Mouse (Mus musculus) MEL (cell line): Measurements from ENCODE around the gene Rinl. TPM values are rescaled to one million over a fixed set of nuclear protein-coding genes. Genes with fewer than 3 reads are reported as not detected.

Experiments used
- DNase-seq: peaks from one replicate; pipeline ENCODE4 v3.0.0; 2011; ENCODE audit warnings: low read depth, low spot score
- H3K27ac ChIP-seq: 2 replicates; pipeline ENCODE4 v1.5.1; 2012; ENCODE audit warnings: low read depth, mild to moderate bottlenecking, control low read depth, low read length, moderate library complexity; ENCODE audit not compliant: control insufficient read depth
- H3K27me3 ChIP-seq, 2 experiments: fragments of 150-350 bp in 1 of 2; sonication (generic) in 1 of 2; 2 replicates each; pipeline ENCODE4 v1.6.1; 2012; ENCODE audit warnings: low read length in 2 of 2, mild to moderate bottlenecking in 2 of 2, improper control_type of control experiment in 1 of 2, moderate library complexity in 1 of 2; ENCODE audit not compliant: insufficient read depth in 2 of 2, control insufficient read depth in 1 of 2
- H3K36me3 ChIP-seq, 2 experiments: 2 replicates each; pipeline ENCODE4 v1.6.1; 2012 to 2014; ENCODE audit warnings: low read length in 2 of 2, improper control_type of control experiment in 1 of 2, inconsistent platforms in 1 of 2, mild to moderate bottlenecking in 1 of 2; ENCODE audit not compliant: insufficient read depth in 2 of 2, control insufficient read depth in 1 of 2
- H3K4me1 ChIP-seq, 2 experiments: fragments of 150-350 bp in 1 of 2; sonication (generic) in 1 of 2; 2 replicates each; pipeline ENCODE4 v1.6.1; 2012; ENCODE audit warnings: low read length in 2 of 2, improper control_type of control experiment in 1 of 2, mild to moderate bottlenecking in 1 of 2; ENCODE audit not compliant: insufficient read depth in 2 of 2, control insufficient read depth in 1 of 2
- H3K4me3 ChIP-seq, 2 experiments: fragments of 150-350 bp in 1 of 2; sonication (generic) in 1 of 2; 2 replicates each; pipeline ENCODE4 v1.5.1; 2012; ENCODE audit warnings: low read depth in 2 of 2, low read length in 2 of 2, mild to moderate bottlenecking in 2 of 2, moderate library complexity in 2 of 2, control low read depth in 1 of 2, improper control_type of control experiment in 1 of 2; ENCODE audit not compliant: control insufficient read depth in 1 of 2, insufficient read depth in 1 of 2
- H3K79me2 ChIP-seq: 2 replicates; pipeline ENCODE4 v1.6.1; 2012; ENCODE audit warnings: mild to moderate bottlenecking, low read length, moderate library complexity; ENCODE audit not compliant: control insufficient read depth, poor library complexity, insufficient read depth
- H3K9ac ChIP-seq: 2 replicates; pipeline ENCODE4 v1.6.1; 2012; ENCODE audit warnings: low read depth, mild to moderate bottlenecking, control low read depth, low read length, moderate library complexity; ENCODE audit not compliant: control insufficient read depth, poor library complexity, severe bottlenecking
- H3K9me3 ChIP-seq: fragments of 150-350 bp; sonication (generic); replicated peaks from 2 replicates; pipeline ENCODE4 v1.6.1; 2012; ENCODE audit warnings: mild to moderate bottlenecking, low read length, improper control_type of control experiment, moderate library complexity; ENCODE audit not compliant: insufficient read depth
- CTCF ChIP-seq, 3 experiments: IDR thresholded peaks in 2 of 3; conservative IDR thresholded peaks in 1 of 3; 2 replicates each; pipeline ENCODE4 v1.5.1; 2011 to 2012; ENCODE audit warnings: low read length in 3 of 3, low read depth in 2 of 3, mild to moderate bottlenecking in 2 of 3, improper control_type of control experiment in 1 of 3, inconsistent platforms in 1 of 3, mixed read lengths in 1 of 3, moderate library complexity in 1 of 3; ENCODE audit not compliant: control insufficient read depth in 1 of 3, insufficient read depth in 1 of 3, poor library complexity in 1 of 3, severe bottlenecking in 1 of 3
- EP300 ChIP-seq, 2 experiments: IDR thresholded peaks; 2 replicates each; pipeline ENCODE4 v1.6.1; 2011; ENCODE audit warnings: improper control_type of control experiment in 2 of 2, low read length in 2 of 2, low read depth in 1 of 2, mild to moderate bottlenecking in 1 of 2
- ETS1 ChIP-seq: IDR thresholded peaks from 2 replicates; pipeline ENCODE4 v1.6.1; 2012; ENCODE audit warnings: low read depth, mild to moderate bottlenecking, inconsistent platforms, low read length, improper control_type of control experiment, moderate library complexity
- GATA1 ChIP-seq: IDR thresholded peaks from 2 replicates; pipeline ENCODE4 v1.6.1; 2011; ENCODE audit warnings: low read depth, low read length, improper control_type of control experiment
- JUND ChIP-seq: IDR thresholded peaks from 2 replicates; pipeline ENCODE4 v1.6.1; 2011; ENCODE audit warnings: low read depth, mild to moderate bottlenecking, improper control_type of control experiment, low read length
- MAFK ChIP-seq: IDR thresholded peaks from 2 replicates; pipeline ENCODE4 v1.6.1; 2011; ENCODE audit warnings: low read depth, mild to moderate bottlenecking, low read length, improper control_type of control experiment, borderline replicate concordance
- MAX ChIP-seq: IDR thresholded peaks from 2 replicates; pipeline ENCODE4 v1.6.1; 2011; ENCODE audit warnings: low read length, improper control_type of control experiment
- MXI1 ChIP-seq: IDR thresholded peaks from 2 replicates; pipeline ENCODE4 v1.6.1; 2011; ENCODE audit warnings: mild to moderate bottlenecking, low read depth, low read length, improper control_type of control experiment
- MYB ChIP-seq: IDR thresholded peaks from 2 replicates; pipeline ENCODE4 v1.6.1; 2011; ENCODE audit warnings: mild to moderate bottlenecking, low read depth, low read length, improper control_type of control experiment
- MYC ChIP-seq: IDR thresholded peaks from 2 replicates; pipeline ENCODE4 v1.6.1; 2011; ENCODE audit warnings: low read depth, mild to moderate bottlenecking, low read length, improper control_type of control experiment, moderate library complexity
- NELFE ChIP-seq: IDR thresholded peaks from 2 replicates; pipeline ENCODE4 v1.6.1; 2011; ENCODE audit warnings: low read depth, low read length, improper control_type of control experiment
- POLR2A ChIP-seq, 2 experiments: IDR thresholded peaks; 2 replicates each; pipeline ENCODE4 v1.6.1; 2011 to 2012; ENCODE audit warnings: low read length in 2 of 2, mild to moderate bottlenecking in 2 of 2, control low read depth in 1 of 2, improper control_type of control experiment in 1 of 2, low read depth in 1 of 2, moderate library complexity in 1 of 2; ENCODE audit not compliant: control insufficient read depth in 1 of 2, insufficient read depth in 1 of 2, poor library complexity in 1 of 2
- POLR2AphosphoS2 ChIP-seq: IDR thresholded peaks from 2 replicates; pipeline ENCODE4 v1.6.1; 2011; ENCODE audit warnings: low read length, improper control_type of control experiment
- POLR2AphosphoS5 ChIP-seq: IDR thresholded peaks from 2 replicates; pipeline ENCODE4 v1.6.1; 2012; ENCODE audit warnings: low read depth, borderline replicate concordance, mild to moderate bottlenecking, inconsistent platforms, low read length, moderate library complexity, mixed read lengths
- RCOR1 ChIP-seq: IDR thresholded peaks from 2 replicates; pipeline ENCODE4 v1.6.1; 2012; ENCODE audit warnings: low read depth, mild to moderate bottlenecking, inconsistent platforms, low read length, improper control_type of control experiment
- SIN3A ChIP-seq: IDR thresholded peaks from 2 replicates; pipeline ENCODE4 v1.6.1; 2012; ENCODE audit warnings: low read length, improper control_type of control experiment, inconsistent platforms
- TAL1 ChIP-seq: IDR thresholded peaks from 2 replicates; pipeline ENCODE4 v1.6.1; 2012; ENCODE audit warnings: mild to moderate bottlenecking, inconsistent platforms, low read length, moderate library complexity, mixed read lengths
- TBP ChIP-seq: IDR thresholded peaks from 2 replicates; pipeline ENCODE4 v1.8.0; 2011; ENCODE audit warnings: low read depth, low read length, improper control_type of control experiment
- ZKSCAN1 ChIP-seq: IDR thresholded peaks from 2 replicates; pipeline ENCODE4 v1.6.1; 2012; ENCODE audit warnings: low read depth, mild to moderate bottlenecking, inconsistent platforms, low read length, improper control_type of control experiment, moderate library complexity
- ZMIZ1 ChIP-seq: IDR thresholded peaks from 2 replicates; pipeline ENCODE4 v1.6.1; 2012; ENCODE audit warnings: low read depth, mild to moderate bottlenecking, inconsistent platforms, low read length, improper control_type of control experiment, moderate library complexity
- polyA plus RNA-seq, 2 experiments: library from polyadenylated mRNA; stranded (reverse) in 1 of 2; unstranded in 1 of 2; fragments of >175 nt in 1 of 2; fragments of >200 nt in 1 of 2; gene quantifications; 2 replicates each; pipeline versions ENCODE4 v1.2.1 to v1.2.4; 2012; ENCODE audit warnings: low replicate concordance in 2 of 2, low read depth in 1 of 2; ENCODE audit not compliant: insufficient read length in 2 of 2, insufficient read depth in 1 of 2, missing spikeins in 1 of 2
- total RNA-seq: library from RNA; depleted of rRNA; stranded (reverse); fragments of 300-350 nt; gene quantifications from 2 replicates; pipeline ENCODE4 v1.2.3, GENCODE M21; 2012

Gene Rinl
- total and polyA plus RNA-seq, 3 experiments: 39.9 to 63.9 TPM; not detected in 1

DNA sequence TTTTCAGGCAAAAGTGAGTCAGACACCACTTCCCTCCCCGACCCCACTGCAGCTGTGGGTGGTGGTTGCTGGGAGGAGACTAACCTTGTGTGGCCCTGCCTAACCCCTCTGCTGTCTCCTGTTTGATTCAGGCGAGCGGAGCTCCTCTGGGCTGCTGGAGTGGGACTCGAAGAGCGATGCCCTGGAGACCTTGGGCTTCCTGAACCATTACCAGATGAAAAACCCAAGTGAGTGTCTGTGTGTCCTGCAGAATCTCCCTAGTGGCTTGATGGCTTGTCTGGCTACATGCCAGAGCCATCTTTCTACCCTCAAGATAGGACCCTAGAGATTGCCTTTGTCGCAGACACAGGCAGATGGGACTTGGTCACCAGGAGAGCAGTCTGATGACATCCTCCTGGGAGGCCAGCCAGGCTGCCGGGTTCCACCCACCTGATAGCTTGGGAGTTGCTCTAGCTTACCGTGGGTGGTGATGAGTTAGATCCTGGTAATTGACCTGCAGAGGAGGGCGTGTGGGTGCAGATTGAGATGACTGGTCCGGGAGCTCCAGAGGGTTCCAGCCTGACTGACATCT is 32.6 kb downstream of the Rinl start:
- Histone ChIP-seq H3K36me3 (peaks cover 34 to 87% of the 10 kb centered on the region in 2 experiments), H3K79me2 (peaks cover 11% of the 10 kb centered on the region), H3K27me3 (no peaks in the 10 kb centered on the region), H3K4me1 (peaks cover 18 to 73% of the 10 kb centered on the region in 2 experiments), H3K27ac (peak overlapping the region; percentile 72), H3K9me3 (no peaks in the 10 kb centered on the region)
- DNase-seq: peak; percentile 81
- TF ChIP-seq MYB: no peak
- TF ChIP-seq MAFK: no peak
- peak in 1 of 2 experiments; percentile 10; a peak in 1 of 4 replicates for TF ChIP-seq POLR2A (IDR thresholded peaks at IDR 0.05; ENCODE audit: control insufficient read depth in 1 of 2, insufficient read depth in 1 of 2, low read depth in 1 of 2, low read length in 2 of 2, poor library complexity in 1 of 2)
- TF ChIP-seq GATA1: 0 out of 2 replicates have a peak, but pooled peaks have one; percentile 24
- TF ChIP-seq EP300 (IDR thresholded peaks at IDR 0.05; ENCODE audit: low read depth in 1 of 2, low read length in 2 of 2): peak in 1 of 2 experiments; percentile 24; a peak in 1 of 4 replicates
- TF ChIP-seq POLR2AphosphoS2: peak; percentile 53
- peak; percentile 42; the same call in 1 of the 2 replicates for TF ChIP-seq SIN3A
- TF ChIP-seq, all 39 proteins: peak for 5
- Histone ChIP-seq H3K4me3 (no peak overlapping the region), H3K9ac (no peak overlapping the region)

DNA sequence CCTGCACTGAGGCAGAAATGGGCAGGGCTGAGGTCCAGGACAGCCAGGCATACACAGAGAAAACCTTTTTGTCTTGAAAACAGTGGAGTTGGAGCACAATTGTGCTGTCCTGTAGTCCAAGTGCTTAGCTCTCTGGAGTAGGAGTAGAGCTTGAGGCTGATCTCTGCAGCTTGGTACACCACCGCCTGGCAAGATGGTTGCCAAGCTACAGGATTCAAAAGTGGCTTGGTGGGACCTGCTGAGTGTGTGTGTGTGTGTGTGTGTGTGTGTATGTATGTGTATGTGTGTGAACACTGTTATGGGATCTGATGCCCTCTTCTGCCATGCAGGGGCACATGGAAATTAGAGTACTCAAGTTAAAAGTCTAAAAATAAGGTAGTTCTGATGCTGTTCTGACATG is 33.8 kb downstream of the Rinl start:
- Histone ChIP-seq H3K79me2 (peaks cover 6% of the 10 kb centered on the region), H3K27me3 (no peaks in the 10 kb centered on the region), H3K9me3 (no peaks in the 10 kb centered on the region), H3K36me3 (peaks cover 23 to 79% of the 10 kb centered on the region in 2 experiments), H3K9ac (no peak overlapping the region), H3K4me1 (peaks cover 13 to 66% of the 10 kb centered on the region in 2 experiments), H3K4me3 (no peak overlapping the region), H3K27ac (peak overlapping the region; percentile 79; the same call in 1 of the 2 replicates)
- DNase-seq: no peak
- peak; percentile 11; the same call in 1 of the 2 replicates for TF ChIP-seq ZMIZ1
- no peak for TF ChIP-seq NELFE
- no peak for TF ChIP-seq TBP
- peak in 1 of 2 experiments; percentile 53; a peak in 1 of 4 replicates for TF ChIP-seq POLR2A (IDR thresholded peaks at IDR 0.05; ENCODE audit: control insufficient read depth in 1 of 2, insufficient read depth in 1 of 2, low read depth in 1 of 2, low read length in 2 of 2, poor library complexity in 1 of 2)
- no peak for TF ChIP-seq ZKSCAN1

DNA sequence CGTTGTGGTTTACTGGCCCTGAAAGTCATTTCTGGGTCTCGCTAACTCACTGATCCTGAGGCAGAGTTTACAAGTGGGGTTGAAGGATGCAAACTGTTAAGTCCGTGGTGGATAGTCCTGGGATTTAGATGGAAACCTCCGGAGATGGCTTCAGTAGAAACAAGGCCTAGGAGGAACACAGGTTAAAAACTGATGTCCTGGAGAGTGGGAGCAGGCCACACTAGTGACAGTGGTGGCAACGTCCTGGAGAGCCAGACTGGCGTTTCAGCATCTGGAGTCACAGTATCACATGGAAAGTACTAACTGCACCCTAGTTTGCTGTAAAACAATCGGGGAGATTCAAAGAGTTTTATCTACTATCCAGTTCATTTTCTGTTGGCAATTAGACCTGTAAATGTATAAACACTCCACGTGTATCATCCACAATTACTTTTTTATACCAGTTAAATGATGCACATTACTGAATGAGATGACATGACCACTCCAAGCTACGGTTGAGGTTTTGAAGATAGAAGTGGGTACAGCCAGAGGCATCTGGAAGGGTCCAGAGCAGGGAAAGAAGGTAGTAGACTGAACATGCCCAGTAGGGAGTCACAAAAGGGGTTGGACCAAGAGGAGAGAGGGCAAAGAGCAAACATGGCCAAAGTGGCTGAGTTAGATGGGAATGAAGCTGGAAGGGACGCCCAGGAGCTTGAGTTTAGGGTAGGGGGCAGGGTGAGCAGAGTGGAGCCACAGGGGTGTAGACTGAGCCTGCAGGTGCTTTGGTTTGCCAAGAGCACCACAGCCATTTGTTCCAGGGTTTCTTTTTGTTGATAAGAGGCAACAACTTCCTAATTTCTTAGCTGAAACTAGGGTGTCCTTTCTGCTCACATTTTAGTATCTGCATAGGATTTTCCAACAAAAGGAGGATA is 34.5 kb downstream of the Rinl start:
- Histone ChIP-seq H3K27me3 (no peaks in the 10 kb centered on the region), H3K4me3 (no peak overlapping the region), H3K27ac (peak overlapping the region; percentile 79), H3K9ac (no peak overlapping the region), H3K9me3 (no peaks in the 10 kb centered on the region), H3K4me1 (peaks cover 10 to 60% of the 10 kb centered on the region in 2 experiments), H3K79me2 (peaks cover 4% of the 10 kb centered on the region), H3K36me3 (peaks cover 19 to 72% of the 10 kb centered on the region in 2 experiments)
- DNase-seq: peak; percentile 81
- TF ChIP-seq JUND: no peak
- TF ChIP-seq TAL1: peak; percentile 7; the same call in 1 of the 2 replicates
- peak; percentile 64 for TF ChIP-seq RCOR1
- TF ChIP-seq ETS1: peak; percentile 45; the same call in 1 of the 2 replicates
- TF ChIP-seq MYB: no peak
- peak in 1 of 2 experiments; percentile 21; a peak in 1 of 4 replicates for TF ChIP-seq EP300 (IDR thresholded peaks at IDR 0.05; ENCODE audit: low read depth in 1 of 2, low read length in 2 of 2)
- peak; percentile 97 for TF ChIP-seq POLR2AphosphoS2
- TF ChIP-seq POLR2AphosphoS5: no peak
- TF ChIP-seq MXI1: peak; percentile 49; the same call in 1 of the 2 replicates
- no peak for TF ChIP-seq MAX
- TF ChIP-seq ZKSCAN1: no peak
- peak in 1 of 2 experiments; percentile 40; a peak in 1 of 4 replicates for TF ChIP-seq POLR2A (IDR thresholded peaks at IDR 0.05; ENCODE audit: control insufficient read depth in 1 of 2, insufficient read depth in 1 of 2, low read depth in 1 of 2, low read length in 2 of 2, poor library complexity in 1 of 2)
- 0 out of 2 replicates have a peak, but pooled peaks have one; percentile 10 for TF ChIP-seq MYC
- TF ChIP-seq CTCF (IDR thresholded peaks at IDR 0.05 in 2 of 3, conservative IDR thresholded peaks at IDR 0.05 in 1 of 3; ENCODE audit: control insufficient read depth in 1 of 3, insufficient read depth in 1 of 3, low read depth in 2 of 3, low read length in 3 of 3, poor library complexity in 1 of 3, severe bottlenecking in 1 of 3): no peak
- peak; percentile 52; the same call in 1 of the 2 replicates for TF ChIP-seq ZMIZ1
- peak; percentile 69 for TF ChIP-seq GATA1
- no peak for TF ChIP-seq NELFE
